Mouse (Mus musculus) stomach, postnatal 0 days (tissue): ENCODE results near the gene Bahd1. TPM values are rescaled to one million over a fixed set of nuclear protein-coding genes. Genes with fewer than 3 reads are reported as not detected.

Experiments
- ATAC-seq: fragments of 200-750 bp; cut with Nextera tagmentation; 2 replicates; pipeline ENCODE4 v1.8.0; 2017; ENCODE audit not compliant: low FRiP score, low TSS enrichment
- DNase-seq: peaks from one replicate; pipeline ENCODE4 v3.0.0-alpha.2; 2016; ENCODE audit warnings: low spot score
- H3K27ac ChIP-seq: fragments of 300-500 bp; sonication (generic); replicated peaks from 2 replicates; pipeline ENCODE4 v1.5.1; 2014; ENCODE audit warnings: mild to moderate bottlenecking, control low read depth
- H3K27me3 ChIP-seq: fragments of 300-500 bp; sonication (generic); 2 replicates; pipeline ENCODE4 v1.6.1; 2014; ENCODE audit warnings: low read length; ENCODE audit not compliant: control insufficient read depth, insufficient read depth
- H3K36me3 ChIP-seq: fragments of 300-500 bp; sonication (generic); 2 replicates; pipeline ENCODE4 v1.6.1; 2014; ENCODE audit warnings: low read length, mixed read lengths; ENCODE audit not compliant: control insufficient read depth, insufficient read depth
- H3K4me1 ChIP-seq: fragments of 300-500 bp; sonication (generic); replicated peaks from 2 replicates; pipeline ENCODE4 v1.6.1; 2014; ENCODE audit warnings: antibody characterized with exemption; ENCODE audit not compliant: control insufficient read depth, insufficient read depth
- H3K4me2 ChIP-seq: fragments of 300-500 bp; sonication (generic); replicated peaks from 2 replicates; pipeline ENCODE4 v1.6.1; 2014; ENCODE audit warnings: low read depth, mild to moderate bottlenecking, control low read depth, moderate library complexity
- H3K4me3 ChIP-seq: fragments of 300-500 bp; sonication (generic); 2 replicates; pipeline ENCODE4 v1.5.1; 2014; ENCODE audit warnings: low read depth, low read length, control low read depth
- H3K9ac ChIP-seq: fragments of 300-500 bp; sonication (generic); 2 replicates; pipeline ENCODE4 v1.6.1; 2014; ENCODE audit warnings: mild to moderate bottlenecking, low read length, control low read depth, mixed read lengths
- H3K9me3 ChIP-seq: fragments of 300-500 bp; sonication (generic); 2 replicates; pipeline ENCODE4 v1.6.1; 2016; ENCODE audit warnings: low read length; ENCODE audit not compliant: control insufficient read depth
- CTCF ChIP-seq: IDR thresholded peaks from 2 replicates; pipeline ENCODE4 v1.5.1; 2016; ENCODE audit warnings: antibody characterized with exemption, low read depth, mild to moderate bottlenecking, moderate library complexity
- EP300 ChIP-seq: optimal IDR thresholded peaks from 2 replicates; pipeline ENCODE3; 2016; ENCODE audit warnings: antibody characterized with exemption
- WGBS: fragments of 180-500 bp; shearing (Covaris S2); extraction: QIAGEN DNeasy Blood & Tissue Kit; methylation state at CpG from one replicate; pipeline ENCODE4 v1.1.7; 2014; 5-methylcytosine and 5-hydroxymethylcytosine counted together
- polyA plus RNA-seq: library from polyadenylated mRNA; unstranded; fragments of >200 nt; fragmentation: Nextera tagmentation; extraction: Ambion mirVana; gene quantifications from 2 replicates; pipeline ENCODE4 v1.2.1, GENCODE M21; 2015

The Bahd1 gene
- polyA plus RNA-seq, 1 experiment from 2014 or later, result 3.7 TPM

- Histone ChIP-seq H3K9me3 (no peaks in the 10 kb centered on the region), H3K9ac (peak overlapping the region; percentile 43), H3K27ac (no peak overlapping the region), H3K4me2 (peak overlapping the region; percentile 76), H3K4me1 (peaks cover 8% of the 10 kb centered on the region; the same call in 1 of the 2 replicates), H3K27me3 (peaks cover 2% of the 10 kb centered on the region), H3K36me3 (no peaks in the 10 kb centered on the region), H3K4me3 (peak overlapping the region; percentile 48)
- WGBS, result 2% methylated on average over 36 of the region's 38 CpGs
- ATAC-seq, result peak; percentile 28; the same call in 1 of the 2 replicates
- TF ChIP-seq EP300 (no peak), CTCF (no peak)
- DNase-seq, result peak; percentile 64
Observed at GRCm38 (mm10) chr2:118895990-118896913, 3.9 kb upstream of the Bahd1 start.

GRCm38 (mm10) chr2:118896914-118897291 lies 3.3 kb upstream of the Bahd1 start:
- 2% methylated on average over 13 of the region's 13 CpGs for WGBS
- H3K27me3 ChIP-seq, result peaks cover 2% of the 10 kb centered on the region; the same call in 1 of the 2 replicates
- peak overlapping the region; percentile 76 for H3K4me2 ChIP-seq
- H3K27ac ChIP-seq, result no peak overlapping the region
- no peaks in the 10 kb centered on the region for H3K36me3 ChIP-seq
- H3K4me1 ChIP-seq, result peaks cover 8% of the 10 kb centered on the region; the same call in 1 of the 2 replicates
- H3K9ac ChIP-seq, result peak overlapping the region; percentile 43
- no peaks in the 10 kb centered on the region for H3K9me3 ChIP-seq
- H3K4me3 ChIP-seq, result peak overlapping the region; percentile 48
- TF ChIP-seq CTCF (no peak), EP300 (no peak)
- ATAC-seq (no peak), DNase-seq (peak; percentile 25)

DNA sequence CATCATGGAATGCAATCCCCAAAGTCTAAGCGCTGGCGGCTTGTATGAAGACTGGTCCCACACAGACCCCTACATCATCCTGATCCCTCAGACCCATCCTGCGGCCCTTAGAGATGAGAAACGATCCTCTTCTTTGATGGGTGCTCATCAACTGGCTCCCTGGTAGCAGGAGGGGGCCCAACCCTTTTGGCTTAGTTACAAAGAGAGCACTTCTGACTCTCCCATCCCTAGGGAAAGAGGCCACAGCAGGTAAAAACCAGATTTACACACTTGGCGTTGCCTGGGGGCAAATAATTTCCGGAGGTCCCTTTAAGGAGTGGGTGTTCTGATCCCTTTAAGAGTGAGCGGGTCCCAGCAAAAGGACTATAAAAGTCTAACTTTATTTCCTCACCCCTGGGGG lies 2.8 kb upstream of the Bahd1 start:
- H3K27me3 ChIP-seq, result peaks cover 2% of the 10 kb centered on the region; the same call in 1 of the 2 replicates
- no peak for DNase-seq
- no peak overlapping the region for H3K4me3 ChIP-seq
- H3K4me2 ChIP-seq, result peak overlapping the region; percentile 76; the same call in 1 of the 2 replicates
- no peak overlapping the region for H3K9ac ChIP-seq
- H3K9me3 ChIP-seq, result no peaks in the 10 kb centered on the region
- no peak for TF ChIP-seq CTCF
- TF ChIP-seq EP300, result no peak
- H3K36me3 ChIP-seq, result no peaks in the 10 kb centered on the region
- peaks cover 8% of the 10 kb centered on the region; the same call in 1 of the 2 replicates for H3K4me1 ChIP-seq
- no peak for ATAC-seq
- no peak overlapping the region for H3K27ac ChIP-seq
- 10% methylated on average over 7 of the region's 7 CpGs for WGBS

DNA sequence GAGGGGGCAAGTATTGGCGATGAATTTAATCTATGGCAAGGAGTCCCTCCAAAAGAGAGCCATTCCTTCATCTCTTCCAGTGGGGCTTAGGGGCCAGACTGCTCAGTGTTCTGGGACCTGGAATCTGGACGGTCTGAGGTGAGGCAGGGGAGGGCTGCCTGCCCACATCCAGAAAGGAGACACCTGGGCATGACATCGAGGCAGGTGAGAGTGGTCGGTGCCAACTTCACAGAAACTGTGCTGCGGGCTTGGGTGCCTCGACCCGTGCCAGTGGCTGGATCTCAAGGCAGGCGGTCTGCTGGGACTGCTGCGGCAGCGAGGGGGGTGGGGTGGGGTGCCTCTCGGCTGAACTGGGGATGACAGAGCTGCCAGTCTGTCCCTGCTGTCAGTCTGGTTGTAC lies 2.4 kb upstream of the Bahd1 start:
- H3K27ac ChIP-seq, result no peak overlapping the region
- ATAC-seq (no peak), DNase-seq (no peak)
- TF ChIP-seq CTCF (no peak), EP300 (no peak)
- H3K4me3 ChIP-seq, result no peak overlapping the region
- no peaks in the 10 kb centered on the region for H3K9me3 ChIP-seq
- WGBS, result 12% methylated on average over 11 of the region's 11 CpGs
- no peak overlapping the region for H3K9ac ChIP-seq
- H3K4me2 ChIP-seq, result no peak overlapping the region
- peaks cover 2% of the 10 kb centered on the region; the same call in 1 of the 2 replicates for H3K27me3 ChIP-seq
- no peaks in the 10 kb centered on the region for H3K36me3 ChIP-seq
- H3K4me1 ChIP-seq, result peaks cover 8% of the 10 kb centered on the region; the same call in 1 of the 2 replicates

DNA sequence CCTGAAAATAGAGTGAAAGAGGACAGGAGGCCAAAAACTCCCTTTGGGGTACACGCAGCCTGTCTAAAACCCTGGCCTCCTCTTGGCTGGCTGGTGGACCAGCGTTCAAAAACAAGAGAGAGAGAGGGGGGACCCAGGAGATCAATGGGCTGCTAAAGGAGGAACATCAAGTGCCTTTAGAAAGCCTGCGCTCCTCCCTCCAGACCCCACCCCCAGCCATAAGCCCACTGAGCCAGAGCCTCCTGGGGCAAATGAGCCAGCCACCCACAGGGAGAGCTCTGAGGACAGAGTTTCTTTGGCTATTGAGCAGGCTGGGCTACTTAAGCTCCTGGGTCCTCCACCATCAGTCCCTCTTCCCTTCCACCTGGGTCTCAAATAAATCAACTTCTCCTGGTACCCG lies 1.4 kb upstream of the Bahd1 start:
- peaks cover 8% of the 10 kb centered on the region; the same call in 1 of the 2 replicates for H3K4me1 ChIP-seq
- no peak overlapping the region for H3K27ac ChIP-seq
- no peak overlapping the region for H3K4me3 ChIP-seq
- no peak for TF ChIP-seq EP300
- no peak for TF ChIP-seq CTCF
- WGBS, result 46% methylated on average over 4 of the region's 4 CpGs
- no peaks in the 10 kb centered on the region for H3K9me3 ChIP-seq
- no peak for DNase-seq
- no peak for ATAC-seq
- no peak overlapping the region for H3K9ac ChIP-seq
- H3K4me2 ChIP-seq, result no peak overlapping the region
- H3K27me3 ChIP-seq, result peaks cover 2% of the 10 kb centered on the region; the same call in 1 of the 2 replicates
- H3K36me3 ChIP-seq, result no peaks in the 10 kb centered on the region

GRCm38 (mm10) chr2:118899306-118899705 lies 871 bp upstream of the Bahd1 start:
- Histone ChIP-seq H3K4me3 (no peak overlapping the region), H3K4me1 (peaks cover 8% of the 10 kb centered on the region; the same call in 1 of the 2 replicates), H3K27me3 (peaks cover 2% of the 10 kb centered on the region; the same call in 1 of the 2 replicates), H3K9me3 (no peaks in the 10 kb centered on the region), H3K4me2 (no peak overlapping the region), H3K27ac (no peak overlapping the region), H3K9ac (no peak overlapping the region), H3K36me3 (no peaks in the 10 kb centered on the region)
- no peak for DNase-seq
- no peak for ATAC-seq
- no peak for TF ChIP-seq EP300
- TF ChIP-seq CTCF, result no peak
- 33% methylated on average over 7 of the region's 7 CpGs for WGBS
